Mouse (Mus musculus) gastrocnemius, adult 2 months (tissue): ENCODE measurements at regions not wholly inside any gene's neighbourhood (a gene's known extent, or its start where the extent isn't known, plus 50 kb on each side); places are given as distances from the start of the nearest gene placed in this dataset.
"Not testable (repeated sequence)": the region's sequence is repeated elsewhere in the genome, so short reads cannot be mapped to it uniquely, and the experiment has no call there.

Experiments
- DNase-seq: peaks from one replicate; pipeline ENCODE4 v3.0.0; 2022
- H3K27ac ChIP-seq: fragments of 200-600 bp; 2 replicates; pipeline ENCODE4 v1.8.1; 2022; ENCODE audit warnings: mild to moderate bottlenecking
- H3K4me3 ChIP-seq: fragments of 200-600 bp; 2 replicates; pipeline ENCODE4 v1.8.1; 2022; ENCODE audit warnings: mild to moderate bottlenecking, moderate library complexity
- CTCF ChIP-seq: fragments of 200-600 bp; IDR thresholded peaks from 2 replicates; pipeline ENCODE4 v1.8.1; 2022; ENCODE audit warnings: antibody characterized with exemption, mild to moderate bottlenecking, moderate library complexity
- intact Hi-C: fragments of 180-260 bp; cut with DNase I; formaldehyde crosslinking; loops from one replicate; pipeline ENCODE4 v1.15.1; 2025

GRCm38 (mm10) chr13:68167826-68168225 lies 304.7 kb downstream of the BC048507 start:
- H3K27ac ChIP-seq, H3K4me3 ChIP-seq, DNase-seq, intact Hi-C loops: not testable (repeated sequence)
- TF ChIP-seq CTCF = peak; percentile 44

- DNase-seq, H3K4me3 ChIP-seq, intact Hi-C loops, H3K27ac ChIP-seq: not testable (repeated sequence)
These were observed 310.3 kb downstream of the BC048507 start for GRCm38 (mm10) chr13:68173456-68173855.
